Mouse (Mus musculus) neural tube, embryonic 14.5 days (tissue): Measurements from ENCODE around the gene Socs7. TPM values are rescaled to one million over a fixed set of nuclear protein-coding genes. Genes with fewer than 3 reads are reported as not detected.
A peak's percentile ranks its signal among the peaks of the same experiment; 100 is the strongest.

Experiments
- ATAC-seq: fragments of 200-750 bp; cut with Nextera tagmentation; 2 replicates; pipeline ENCODE4 v1.8.0; 2017; ENCODE audit warnings: low read depth, mild to moderate bottlenecking, moderate TSS enrichment, moderate library complexity
- H3K27ac ChIP-seq: fragments of 300-500 bp; sonication (generic); 2 replicates; pipeline ENCODE4 v1.5.1; 2014; ENCODE audit warnings: low read depth, mild to moderate bottlenecking, control low read depth, low read length, moderate library complexity, mixed read lengths
- H3K27me3 ChIP-seq: fragments of 300-500 bp; sonication (generic); 2 replicates; pipeline ENCODE4 v1.6.1; 2014; ENCODE audit warnings: low read length; ENCODE audit not compliant: control insufficient read depth, insufficient read depth
- H3K36me3 ChIP-seq: fragments of 300-500 bp; sonication (generic); 2 replicates; pipeline ENCODE4 v1.6.1; 2014; ENCODE audit warnings: low read length, mixed read lengths; ENCODE audit not compliant: control insufficient read depth, insufficient read depth
- H3K4me1 ChIP-seq: fragments of 300-500 bp; sonication (generic); 2 replicates; pipeline ENCODE4 v1.6.1; 2014; ENCODE audit warnings: low read length; ENCODE audit not compliant: control insufficient read depth, insufficient read depth
- H3K4me2 ChIP-seq: fragments of 300-500 bp; sonication (generic); 2 replicates; pipeline ENCODE4 v1.6.1; 2014; ENCODE audit warnings: mild to moderate bottlenecking, low read depth, low read length, control low read depth
- H3K4me3 ChIP-seq: fragments of 300-500 bp; sonication (generic); 2 replicates; pipeline ENCODE4 v1.5.1; 2014; ENCODE audit warnings: low read depth, low read length, control low read depth, mixed read lengths
- H3K9ac ChIP-seq: fragments of 300-500 bp; sonication (generic); replicated peaks from 2 replicates; pipeline ENCODE4 v1.6.1; 2014; ENCODE audit warnings: low read depth, mild to moderate bottlenecking, control low read depth, low read length, mixed read lengths
- H3K9me3 ChIP-seq: fragments of 300-500 bp; sonication (generic); 2 replicates; pipeline ENCODE4 v1.6.1; 2016; ENCODE audit warnings: low read length; ENCODE audit not compliant: control insufficient read depth
- WGBS: fragments of 180-500 bp; shearing (Covaris S2); extraction: QIAGEN DNeasy Blood & Tissue Kit; methylation state at CpG from one replicate; pipeline ENCODE4 v1.1.7; 2014; 5-methylcytosine and 5-hydroxymethylcytosine counted together
- polyA plus RNA-seq: library from polyadenylated mRNA; unstranded; fragments of >200 nt; fragmentation: Nextera tagmentation; extraction: Ambion mirVana; gene quantifications from 2 replicates; pipeline ENCODE4 v1.2.1, GENCODE M21; 2014

Gene Socs7
- polyA plus RNA-seq, 1 experiment from 2014 or later = 6.7 TPM

DNA sequence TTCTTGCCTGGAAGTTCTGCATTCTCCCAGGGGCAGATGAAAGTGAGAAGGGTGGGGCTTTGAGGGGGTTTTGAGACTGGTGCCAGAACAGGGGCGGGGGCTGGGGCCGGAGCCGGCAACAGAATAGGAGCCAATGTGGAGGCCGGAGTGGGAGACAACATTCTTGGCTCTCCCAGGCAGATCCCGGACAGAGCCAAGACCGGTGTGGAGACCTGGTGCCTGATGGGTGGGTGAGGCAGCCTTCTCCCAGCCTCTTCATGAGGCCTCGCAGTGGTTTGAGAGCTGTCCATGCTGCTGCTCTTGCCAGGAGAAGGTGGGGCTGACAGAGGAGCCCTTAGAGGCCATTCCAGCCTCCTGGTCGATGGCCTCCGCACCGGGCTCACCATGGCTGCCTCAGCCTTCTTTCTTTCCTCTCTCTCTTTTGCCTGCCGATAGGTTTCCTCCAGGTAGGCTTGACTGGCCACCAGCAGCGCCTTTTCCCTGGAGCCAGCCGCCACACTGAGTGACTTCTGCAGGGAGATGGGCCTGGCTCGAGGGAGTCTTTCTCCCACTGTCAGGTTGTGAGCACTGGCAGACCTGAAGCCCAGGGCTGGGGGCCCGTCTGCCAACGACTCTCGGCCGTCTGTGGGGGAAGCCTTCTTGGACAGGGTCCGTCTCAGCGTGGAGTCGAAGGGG, 23.9 kb upstream of the Socs7 start:
- Histone ChIP-seq H3K36me3 (no peaks in the 10 kb centered on the region), H3K9me3 (no peaks in the 10 kb centered on the region), H3K4me1 (no peaks in the 10 kb centered on the region), H3K27ac (no peak overlapping the region), H3K4me2 (no peak overlapping the region), H3K9ac (no peak overlapping the region), H3K27me3 (no peaks in the 10 kb centered on the region), H3K4me3 (no peak overlapping the region)
- 56% methylated on average over 21 of the region's 21 CpGs for WGBS
- no peak for ATAC-seq

DNA sequence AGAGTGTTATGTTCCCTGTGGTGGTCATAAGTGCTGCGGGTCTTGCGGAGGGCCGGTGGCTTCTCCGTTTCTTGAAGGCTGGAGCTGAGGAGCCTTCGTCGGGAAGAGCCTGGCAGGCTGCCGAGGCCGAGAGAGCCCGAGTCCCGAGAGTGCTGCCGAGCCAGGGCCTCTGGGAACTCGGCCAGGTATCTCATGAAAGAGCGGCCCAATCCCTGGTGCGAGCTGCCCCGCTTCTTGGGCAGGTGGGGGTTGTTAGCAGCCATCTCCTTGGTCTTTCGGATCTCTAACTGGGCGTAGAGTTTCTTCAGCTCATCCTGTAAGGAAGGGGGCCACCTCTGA, 23.4 kb upstream of the Socs7 start:
- no peak overlapping the region for H3K27ac ChIP-seq
- H3K9me3 ChIP-seq = no peaks in the 10 kb centered on the region
- no peak for ATAC-seq
- no peaks in the 10 kb centered on the region for H3K36me3 ChIP-seq
- no peak overlapping the region for H3K9ac ChIP-seq
- no peak overlapping the region for H3K4me2 ChIP-seq
- H3K4me1 ChIP-seq = no peaks in the 10 kb centered on the region
- no peaks in the 10 kb centered on the region for H3K27me3 ChIP-seq
- no peak overlapping the region for H3K4me3 ChIP-seq
- WGBS = 53% methylated on average over 17 of the region's 17 CpGs

- H3K27ac ChIP-seq = no peak overlapping the region
- H3K4me2 ChIP-seq = no peak overlapping the region
- H3K9ac ChIP-seq = no peak overlapping the region
- no peaks in the 10 kb centered on the region for H3K27me3 ChIP-seq
- H3K4me3 ChIP-seq = no peak overlapping the region
- H3K36me3 ChIP-seq = no peaks in the 10 kb centered on the region
- H3K9me3 ChIP-seq = no peaks in the 10 kb centered on the region
- no peak for ATAC-seq
- WGBS = 57% methylated on average over 8 of the region's 8 CpGs
- H3K4me1 ChIP-seq = no peaks in the 10 kb centered on the region
These were observed 19.2 kb upstream of the Socs7 start for GRCm38 (mm10) chr11:97343175-97343574.

GRCm38 (mm10) chr11:97343619-97344018, 18.7 kb upstream of the Socs7 start:
- ATAC-seq = no peak
- no peaks in the 10 kb centered on the region for H3K36me3 ChIP-seq
- H3K9me3 ChIP-seq = no peaks in the 10 kb centered on the region
- WGBS = 32% methylated on average over 17 of the region's 17 CpGs
- no peak overlapping the region for H3K27ac ChIP-seq
- H3K4me1 ChIP-seq = no peaks in the 10 kb centered on the region
- no peak overlapping the region for H3K9ac ChIP-seq
- H3K4me3 ChIP-seq = no peak overlapping the region
- no peak overlapping the region for H3K4me2 ChIP-seq
- H3K27me3 ChIP-seq = no peaks in the 10 kb centered on the region

DNA sequence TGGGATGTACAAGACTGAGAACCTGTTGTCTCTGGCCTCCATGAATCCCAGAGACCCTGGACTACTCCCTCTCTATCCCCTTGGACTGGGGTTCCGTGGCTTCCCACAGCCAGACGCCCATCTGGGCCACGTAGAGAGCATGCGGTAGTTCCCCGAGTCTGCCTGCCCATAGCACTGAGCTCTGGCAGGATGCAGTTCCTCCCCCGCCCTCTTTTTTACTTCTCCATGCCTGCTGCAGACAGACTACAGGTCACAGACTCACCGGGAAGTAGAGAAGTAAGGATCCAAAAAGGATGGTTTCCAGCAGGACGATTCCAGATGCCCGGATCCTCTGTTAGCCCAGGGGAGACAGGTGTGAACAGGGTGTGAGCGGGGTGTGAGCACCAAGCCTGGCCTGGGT, 16.9 kb upstream of the Socs7 start:
- no peak overlapping the region for H3K9ac ChIP-seq
- H3K4me1 ChIP-seq = peaks cover 5% of the 10 kb centered on the region; the same call in 1 of the 2 replicates
- H3K27me3 ChIP-seq = no peaks in the 10 kb centered on the region
- no peak overlapping the region for H3K27ac ChIP-seq
- H3K4me3 ChIP-seq = no peak overlapping the region
- 82% methylated on average over 10 of the region's 10 CpGs for WGBS
- ATAC-seq = no peak
- H3K9me3 ChIP-seq = no peaks in the 10 kb centered on the region
- H3K36me3 ChIP-seq = no peaks in the 10 kb centered on the region
- no peak overlapping the region for H3K4me2 ChIP-seq

- no peaks in the 10 kb centered on the region for H3K36me3 ChIP-seq
- no peak for ATAC-seq
- H3K9me3 ChIP-seq = no peaks in the 10 kb centered on the region
- no peaks in the 10 kb centered on the region for H3K27me3 ChIP-seq
- H3K4me2 ChIP-seq = no peak overlapping the region
- no peak overlapping the region for H3K9ac ChIP-seq
- peaks cover 14% of the 10 kb centered on the region; the same call in 1 of the 2 replicates for H3K4me1 ChIP-seq
- H3K4me3 ChIP-seq = no peak overlapping the region
- no peak overlapping the region for H3K27ac ChIP-seq
- 79% methylated on average over 9 of the region's 9 CpGs for WGBS
These were observed 16.0 kb upstream of the Socs7 start for GRCm38 (mm10) chr11:97346383-97346782.

- Histone ChIP-seq H3K36me3 (no peaks in the 10 kb centered on the region), H3K4me1 (peaks cover 21% of the 10 kb centered on the region; the same call in 1 of the 2 replicates), H3K27ac (no peak overlapping the region), H3K9me3 (no peaks in the 10 kb centered on the region), H3K4me2 (no peak overlapping the region), H3K4me3 (no peak overlapping the region), H3K27me3 (no peaks in the 10 kb centered on the region), H3K9ac (no peak overlapping the region)
- no peak for ATAC-seq
- WGBS = 88% methylated on average over 9 of the region's 9 CpGs
These were observed 15.1 kb upstream of the Socs7 start for GRCm38 (mm10) chr11:97347291-97347690.

DNA sequence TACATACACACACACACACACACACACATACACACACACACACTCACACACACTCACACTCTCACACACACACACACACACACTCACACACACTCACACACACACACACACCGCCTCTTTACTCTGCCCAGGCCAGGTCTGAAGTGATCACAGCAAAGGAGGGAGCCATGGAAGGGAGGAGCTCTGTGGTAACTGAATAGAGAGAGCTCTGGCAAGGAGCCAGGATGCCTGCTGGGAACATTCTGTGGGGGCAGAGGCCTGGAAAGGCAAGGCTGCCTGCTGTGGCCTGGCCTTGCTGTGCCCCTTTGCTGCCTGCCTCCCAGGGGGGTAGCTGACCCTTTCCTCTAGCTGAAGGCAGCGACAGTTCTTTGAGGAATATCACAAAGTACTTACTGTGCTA, 12.3 kb upstream of the Socs7 start:
- no peak overlapping the region for H3K9ac ChIP-seq
- no peak overlapping the region for H3K4me3 ChIP-seq
- no peak overlapping the region for H3K4me2 ChIP-seq

DNA sequence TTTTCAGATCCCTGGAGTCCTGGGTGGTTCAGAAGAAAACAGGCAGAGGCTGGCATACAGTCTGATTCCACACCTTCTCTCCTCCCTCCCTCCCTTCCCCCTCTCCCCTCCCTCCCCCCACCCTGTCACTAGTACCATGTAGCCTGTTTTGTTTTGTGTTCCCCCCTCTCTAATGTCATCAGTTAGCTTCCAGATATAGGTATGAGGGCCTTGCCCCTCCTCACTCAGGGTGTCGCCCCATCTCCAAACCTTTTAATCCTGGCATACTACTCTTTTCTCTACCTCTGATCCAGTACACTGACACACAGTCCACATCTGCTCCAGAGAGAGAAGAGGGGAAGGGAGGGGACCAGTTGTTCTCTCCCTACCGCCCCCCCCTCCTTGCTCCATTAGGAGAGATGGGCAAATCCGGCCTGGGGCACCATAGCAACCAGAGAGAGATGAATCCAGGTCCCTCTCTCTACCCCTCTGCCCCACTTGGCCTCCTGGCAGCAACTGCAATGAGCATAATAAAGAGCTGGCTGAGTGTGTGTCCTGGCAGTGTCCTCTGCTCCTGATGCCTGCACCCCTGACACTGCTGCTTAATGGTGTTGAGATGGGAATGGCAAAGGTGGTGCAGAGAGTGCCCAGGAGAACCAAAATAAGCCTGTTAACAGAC, 10.2 kb upstream of the Socs7 start, which contains the start of gene Gpr179:
Gpr179 (minus strand) TSS at position 51 of the 658 bp plus-strand sequence.
- Histone ChIP-seq H3K4me3 (no peak within 1 kb of the TSS), H3K4me1 (peaks cover 24% of the 10 kb centered on the region; the same call in 1 of the 2 replicates), H3K9ac (no peak within 1 kb of the TSS), H3K4me2 (no peak within 1 kb of the TSS), H3K9me3 (no peaks in the 10 kb centered on the region), H3K36me3 (no peaks in the 10 kb centered on the region), H3K27ac (peak within 1 kb of the TSS; percentile 30; the same call in 1 of the 2 replicates), H3K27me3 (no peaks in the 10 kb centered on the region)
- 0 out of 2 replicates have a peak, but pooled peaks have one; percentile 38 for ATAC-seq
- WGBS = 52% methylated on average over 3 of the region's 3 CpGs

More for the DNA sequence above, 12.3 kb upstream of the Socs7 start:
- peak; percentile 66; the same call in 1 of the 2 replicates for ATAC-seq
- H3K27me3 ChIP-seq = no peaks in the 10 kb centered on the region
- no peaks in the 10 kb centered on the region for H3K9me3 ChIP-seq
- peaks cover 24% of the 10 kb centered on the region; the same call in 1 of the 2 replicates for H3K4me1 ChIP-seq
- no peaks in the 10 kb centered on the region for H3K36me3 ChIP-seq
- H3K27ac ChIP-seq = peak overlapping the region; percentile 13
- whole genome bisulfite sequencing = 14% methylated on average over 2 of the region's 2 CpGs
